Mouse (Mus musculus) urinary bladder, adult 18-20 months (tissue): ENCODE results near the gene Ice2.
A peak's percentile ranks its signal among the peaks of the same experiment; 100 is the strongest.

Experiments used
- DNase-seq, 2 experiments: peaks; one replicate each; pipeline ENCODE4 v3.0.0; 2022; ENCODE audit warnings: low spot score in 2 of 2, mixed read lengths in 2 of 2

The Ice2 gene

GRCm38 (mm10) chr9:69458982-69459381 lies 61.3 kb downstream of the Ice2 start:
- peak; percentile 70 to 80 for DNase-seq

- DNase-seq, result no peak
These were observed 62.2 kb downstream of the Ice2 start for GRCm38 (mm10) chr9:69459876-69460275.

- DNase-seq, result no peak
These were observed 65.3 kb downstream of the Ice2 start for GRCm38 (mm10) chr9:69463046-69463445.

GRCm38 (mm10) chr9:69464109-69464756 lies 66.5 kb downstream of the Ice2 start:
- DNase-seq, result no peak

- no peak for DNase-seq
These were observed 68.4 kb downstream of the Ice2 start for GRCm38 (mm10) chr9:69466098-69466497.

GRCm38 (mm10) chr9:69467310-69467939 lies 69.7 kb downstream of the Ice2 start:
- no peak for DNase-seq

GRCm38 (mm10) chr9:69468991-69469390 lies 71.3 kb downstream of the Ice2 start:
- DNase-seq, result peak in 1 of 2 experiments; percentile 66

GRCm38 (mm10) chr9:69470362-69470761 lies 72.7 kb downstream of the Ice2 start:
- no peak for DNase-seq

GRCm38 (mm10) chr9:69470921-69471320 lies 73.2 kb downstream of the Ice2 start:
- no peak for DNase-seq

GRCm38 (mm10) chr9:69472724-69473123 lies 75.0 kb downstream of the Ice2 start:
- peak in 1 of 2 experiments; percentile 73 for DNase-seq

- DNase-seq, result no peak
These were observed 78.2 kb downstream of the Ice2 start for GRCm38 (mm10) chr9:69475873-69476272.

GRCm38 (mm10) chr9:69477195-69477823 lies 79.6 kb downstream of the Ice2 start:
- DNase-seq, result no peak

- no peak for DNase-seq
These were observed 80.1 kb downstream of the Ice2 start for GRCm38 (mm10) chr9:69477824-69478222.

- peak; percentile 51 to 62 for DNase-seq
These were observed 82.6 kb downstream of the Ice2 start for GRCm38 (mm10) chr9:69480344-69480743.
